Comparison of ENCODE assay signal across 26 mouse cellular contexts in the genomic region with DNA sequence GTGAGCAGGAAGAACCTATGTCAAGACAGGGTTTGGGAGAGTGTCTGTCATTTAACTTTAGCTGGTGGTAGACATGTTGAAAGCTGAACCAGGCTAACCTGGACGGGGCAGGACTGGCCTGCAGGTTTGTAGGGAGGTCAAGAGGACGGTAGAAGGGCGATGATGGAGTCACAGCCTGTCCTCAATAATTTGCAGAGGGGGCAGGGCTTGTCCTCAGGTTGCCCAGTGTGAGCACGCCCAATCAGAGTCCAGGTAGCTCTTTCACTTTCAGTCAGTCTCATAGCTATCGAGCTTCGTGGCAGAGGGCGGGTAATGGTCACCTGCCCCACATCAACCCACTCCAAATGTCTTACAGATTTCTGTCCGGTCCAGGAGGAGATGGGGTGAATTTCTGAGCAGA.
A peak's percentile ranks its signal among the peaks of the same experiment; 100 is the strongest.
DNase-seq lines count a peak whose midpoint lies in the region; ATAC-seq and TF ChIP-seq lines count a peak whose summit lies in the region.
"Had no signal": no experiment of that assay in that cellular context is flagged by ENCODE, and none has a peak within 500 bp of the region (broad histone marks: within the 10 kb centered on the region; RNA-seq: fewer than 3 reads in every experiment).

No protein-coding gene starts in this region.

- H3K27me3 ChIP-seq in intestine, embryonic 15.5 days (replicated peaks) = no peaks in the 10 kb centered on the region
- H3K27me3 ChIP-seq in intestine, embryonic 16.5 days (replicated peaks; ENCODE audit: control insufficient read depth, insufficient read depth, low read length) = no peaks in the 10 kb centered on the region
- H3K27me3 ChIP-seq in liver, embryonic 15.5 days = no peaks in the 10 kb centered on the region
- no peaks in the 10 kb centered on the region for H3K27me3 ChIP-seq in stomach, postnatal 0 days (ENCODE audit: control insufficient read depth, insufficient read depth, low read length)
- H3K27me3 ChIP-seq in forebrain, embryonic 15.5 days = no peaks in the 10 kb centered on the region
- H3K27me3 ChIP-seq: embryonic facial prominence, embryonic 12.5 days; embryonic facial prominence, embryonic 15.5 days had no signal

- TF ChIP-seq CTCF in stomach, postnatal 0 days (IDR thresholded peaks at IDR 0.05; ENCODE audit: low read depth) = no peak

- 79% methylated on average over 8 of the region's 8 CpGs for WGBS in intestine, embryonic 15.5 days
- 73% methylated on average over 8 of the region's 8 CpGs for WGBS in intestine, embryonic 16.5 days
- 61% methylated on average over 8 of the region's 8 CpGs for WGBS in liver, embryonic 15.5 days (ENCODE audit: insufficient replicate concordance)
- 30% methylated on average over 8 of the region's 8 CpGs for WGBS in large intestine, adult 2 months
- 77% methylated on average over 8 of the region's 8 CpGs for WGBS in stomach, postnatal 0 days
- WGBS in forebrain, embryonic 15.5 days = 90% methylated on average over 8 of the region's 8 CpGs

- H3K36me3 ChIP-seq in intestine, embryonic 15.5 days = no peaks in the 10 kb centered on the region
- no peaks in the 10 kb centered on the region for H3K36me3 ChIP-seq in intestine, embryonic 16.5 days (ENCODE audit: control insufficient read depth, insufficient read depth, low read length)
- H3K36me3 ChIP-seq in liver, embryonic 15.5 days (replicated peaks) = no peaks in the 10 kb centered on the region
- H3K36me3 ChIP-seq in stomach, postnatal 0 days (ENCODE audit: control insufficient read depth, insufficient read depth, low read length) = no peaks in the 10 kb centered on the region
- no peaks in the 10 kb centered on the region for H3K36me3 ChIP-seq in forebrain, embryonic 15.5 days
- H3K36me3 ChIP-seq: embryonic facial prominence, embryonic 12.5 days; embryonic facial prominence, embryonic 15.5 days; forebrain, embryonic 12.5 days; hindbrain, embryonic 10.5 days; hindbrain, embryonic 13.5 days had no signal

- H3K4me1 ChIP-seq in intestine, embryonic 15.5 days (replicated peaks) = peaks cover 19% of the 10 kb centered on the region
- peaks cover 11% of the 10 kb centered on the region; the same call in 1 of the 2 replicates for H3K4me1 ChIP-seq in intestine, embryonic 16.5 days (ENCODE audit: control insufficient read depth, insufficient read depth, low read length)
- no peaks in the 10 kb centered on the region for H3K4me1 ChIP-seq in liver, embryonic 15.5 days (replicated peaks)
- no peaks in the 10 kb centered on the region for H3K4me1 ChIP-seq in stomach, postnatal 0 days (replicated peaks; ENCODE audit: control insufficient read depth, insufficient read depth)
- no peaks in the 10 kb centered on the region for H3K4me1 ChIP-seq in forebrain, embryonic 15.5 days
- H3K4me1 ChIP-seq: hindbrain, embryonic 13.5 days had no signal

- H3K27ac ChIP-seq in intestine, embryonic 15.5 days = no peak overlapping the region
- no peak overlapping the region for H3K27ac ChIP-seq in intestine, embryonic 16.5 days (ENCODE audit: low read length)
- H3K27ac ChIP-seq in liver, embryonic 15.5 days (replicated peaks) = no peak overlapping the region
- H3K27ac ChIP-seq in stomach, postnatal 0 days (replicated peaks) = no peak overlapping the region
- no peak overlapping the region for H3K27ac ChIP-seq in forebrain, embryonic 15.5 days (replicated peaks)
- H3K27ac ChIP-seq: embryonic facial prominence, embryonic 12.5 days; embryonic facial prominence, embryonic 15.5 days; forebrain, embryonic 12.5 days; heart, adult 2 months; hindbrain, embryonic 13.5 days had no signal

- TF ChIP-seq EP300 in stomach, postnatal 0 days (optimal IDR thresholded peaks at IDR 0.05) = no peak

- no peak overlapping the region for H3K9ac ChIP-seq in intestine, embryonic 15.5 days
- no peak overlapping the region for H3K9ac ChIP-seq in intestine, embryonic 16.5 days (ENCODE audit: low read depth, low read length)
- no peak overlapping the region for H3K9ac ChIP-seq in liver, embryonic 15.5 days
- no peak overlapping the region for H3K9ac ChIP-seq in stomach, postnatal 0 days (ENCODE audit: low read length)
- no peak overlapping the region for H3K9ac ChIP-seq in forebrain, embryonic 15.5 days (replicated peaks)
- H3K9ac ChIP-seq: embryonic facial prominence, embryonic 12.5 days; embryonic facial prominence, embryonic 15.5 days; forebrain, embryonic 12.5 days; hindbrain, embryonic 13.5 days had no signal

- no peaks in the 10 kb centered on the region for H3K9me3 ChIP-seq in intestine, embryonic 15.5 days
- no peaks in the 10 kb centered on the region for H3K9me3 ChIP-seq in intestine, embryonic 16.5 days (ENCODE audit: control insufficient read depth, low read length)
- no peaks in the 10 kb centered on the region for H3K9me3 ChIP-seq in liver, embryonic 15.5 days (replicated peaks)
- H3K9me3 ChIP-seq in stomach, postnatal 0 days (ENCODE audit: control insufficient read depth, low read length) = no peaks in the 10 kb centered on the region
- no peaks in the 10 kb centered on the region for H3K9me3 ChIP-seq in forebrain, embryonic 15.5 days
- H3K9me3 ChIP-seq: embryonic facial prominence, embryonic 12.5 days; embryonic facial prominence, embryonic 15.5 days; forebrain, embryonic 12.5 days; hindbrain, embryonic 10.5 days; hindbrain, embryonic 13.5 days had no signal

- H3K4me3 ChIP-seq in intestine, embryonic 15.5 days (replicated peaks) = no peak overlapping the region
- no peak overlapping the region for H3K4me3 ChIP-seq in intestine, embryonic 16.5 days (ENCODE audit: low read length)
- H3K4me3 ChIP-seq in liver, embryonic 15.5 days (replicated peaks) = no peak overlapping the region
- H3K4me3 ChIP-seq in stomach, postnatal 0 days (ENCODE audit: low read depth, low read length) = no peak overlapping the region
- no peak overlapping the region for H3K4me3 ChIP-seq in forebrain, embryonic 15.5 days
- H3K4me3 ChIP-seq: embryonic facial prominence, embryonic 12.5 days; embryonic facial prominence, embryonic 15.5 days; forebrain, embryonic 12.5 days; heart, adult 2 months; hindbrain, embryonic 10.5 days; hindbrain, embryonic 13.5 days had no signal

- no peak overlapping the region for H3K4me2 ChIP-seq in intestine, embryonic 15.5 days (replicated peaks)
- no peak overlapping the region for H3K4me2 ChIP-seq in intestine, embryonic 16.5 days (ENCODE audit: low read depth, low read length)
- no peak overlapping the region for H3K4me2 ChIP-seq in liver, embryonic 15.5 days
- H3K4me2 ChIP-seq in stomach, postnatal 0 days (replicated peaks; ENCODE audit: low read depth) = no peak overlapping the region
- no peak overlapping the region for H3K4me2 ChIP-seq in forebrain, embryonic 15.5 days (replicated peaks)
- H3K4me2 ChIP-seq: embryonic facial prominence, embryonic 12.5 days; embryonic facial prominence, embryonic 15.5 days; forebrain, embryonic 12.5 days; heart, embryonic 11.5 days; hindbrain, embryonic 13.5 days had no signal

- ATAC-seq in intestine, embryonic 15.5 days = 0 out of 2 replicates have a peak, but pooled peaks have one; percentile 32
- ATAC-seq in intestine, embryonic 16.5 days = no peak
- peak; percentile 58; the same call in 1 of the 2 replicates for ATAC-seq in liver, embryonic 15.5 days (ENCODE audit: insufficient read depth)
- ATAC-seq in stomach, postnatal 0 days (ENCODE audit: low FRiP score, low TSS enrichment) = 0 out of 2 replicates have a peak, but pooled peaks have one; percentile 24
- no peak for ATAC-seq in forebrain, embryonic 15.5 days (replicated peaks)
- ATAC-seq: activated CD4-positive, CD25-positive, alpha-beta regulatory T cell, adult 4 months; CD4-positive, CD25-positive, alpha-beta regulatory T cell, adult 4 months; forebrain, embryonic 16.5 days; hindbrain, embryonic 16.5 days had no signal

- no peak for DNase-seq in liver
- DNase-seq in large intestine, adult 2 months (ENCODE audit: low read depth, low spot score) = peak; percentile 72
- peak; percentile 28 for DNase-seq in stomach, postnatal 0 days (ENCODE audit: low spot score)
- no peak for DNase-seq in thymus, postnatal 14 days
- DNase-seq: adrenal gland, postnatal 10 days; adrenal gland, postnatal 36 days; cerebellum, adult 18-20 months; cerebellum, adult 9-10 months; cerebellum, postnatal 14 days; gastrocnemius, postnatal 10 days; gastrocnemius, postnatal 36 days had no signal

Comparison
In these comparisons a context has a peak if more than half of its experiments do, and no peak if none do; other contexts are left out.
1. ATAC-seq: peak in intestine, embryonic 15.5 days (single experiment), liver, embryonic 15.5 days (single experiment) and stomach, postnatal 0 days (single experiment); none in intestine, embryonic 16.5 days (single experiment) and forebrain, embryonic 15.5 days (single experiment).
2. DNase-seq: peak in large intestine, adult 2 months (single experiment) and stomach, postnatal 0 days (single experiment); none in liver (single experiment) and thymus, postnatal 14 days (single experiment).